ENCODE assay signal across 25 mouse cellular contexts in the genomic region with DNA sequence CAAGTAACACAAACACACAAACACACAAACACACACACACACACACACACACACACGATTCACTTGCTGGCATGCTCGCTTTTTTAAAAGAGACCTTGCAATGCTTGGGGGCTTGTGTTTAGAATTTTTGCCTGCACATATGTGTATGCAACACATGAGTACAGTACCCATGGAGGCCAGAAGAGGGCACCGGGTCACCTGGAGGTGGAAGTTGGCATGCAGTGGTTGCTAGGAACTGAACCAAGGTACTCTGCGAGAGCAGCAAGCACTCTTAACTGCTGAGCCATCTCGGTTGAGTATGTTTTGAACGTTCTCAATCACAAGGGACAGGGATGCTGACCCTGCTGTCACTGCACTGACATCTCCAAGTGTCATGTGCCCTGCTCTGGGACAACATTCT. TPM values are rescaled to one million over a fixed set of nuclear protein-coding genes. Genes with fewer than 3 reads are reported as not detected.
DNase-seq lines count a peak whose midpoint lies in the region; ATAC-seq and TF ChIP-seq lines count a peak whose summit lies in the region.
"Had no signal": no experiment of that assay in that cellular context is flagged by ENCODE, and none has a peak within 500 bp of the region (broad histone marks: within the 10 kb centered on the region; RNA-seq: fewer than 3 reads in every experiment).

No protein-coding gene starts in this region.

- peak; percentile 27 for TF ChIP-seq CTCF in intestine, postnatal 0 days (IDR thresholded peaks at IDR 0.05; ENCODE audit: low read depth)
- 0 out of 2 replicates have a peak, but pooled peaks have one; percentile 25 for TF ChIP-seq CTCF in layer of hippocampus, adult 2 months (conservative IDR thresholded peaks at IDR 0.05)
- TF ChIP-seq CTCF in midbrain, postnatal 0 days (IDR thresholded peaks at IDR 0.05) = peak; percentile 14; the same call in 1 of the 2 replicates

- no peak for ATAC-seq in intestine, postnatal 0 days
- ATAC-seq in intestine, embryonic 16.5 days = no peak
- no peak for ATAC-seq in midbrain, postnatal 0 days (ENCODE audit: low FRiP score)
- no peak for ATAC-seq in CD4-positive, CD25-positive, alpha-beta regulatory T cell, adult 4 months
- ATAC-seq: forebrain, embryonic 16.5 days; intestine, embryonic 15.5 days; liver, embryonic 12.5 days had no signal

- H3K4me2 ChIP-seq in intestine, postnatal 0 days (replicated peaks; ENCODE audit: low read depth) = no peak overlapping the region
- no peak overlapping the region for H3K4me2 ChIP-seq in intestine, embryonic 16.5 days (ENCODE audit: low read depth, low read length)
- no peak overlapping the region for H3K4me2 ChIP-seq in midbrain, postnatal 0 days (ENCODE audit: low read depth, low read length, poor library complexity, severe bottlenecking)
- H3K4me2 ChIP-seq: heart, embryonic 15.5 days; hindbrain, embryonic 15.5 days; intestine, embryonic 15.5 days; liver, embryonic 12.5 days; lung, embryonic 15.5 days; midbrain, embryonic 12.5 days had no signal

- H3K4me1 ChIP-seq in intestine, postnatal 0 days (replicated peaks; ENCODE audit: control insufficient read depth, insufficient read depth, low read length) = no peaks in the 10 kb centered on the region
- no peaks in the 10 kb centered on the region for H3K4me1 ChIP-seq in intestine, embryonic 16.5 days (ENCODE audit: control insufficient read depth, insufficient read depth, low read length)
- no peaks in the 10 kb centered on the region for H3K4me1 ChIP-seq in midbrain, postnatal 0 days (ENCODE audit: insufficient read depth, low read length)
- peaks cover 3% of the 10 kb centered on the region for H3K4me1 ChIP-seq in midbrain, embryonic 10.5 days
- H3K4me1 ChIP-seq: intestine, embryonic 15.5 days; liver, embryonic 12.5 days had no signal

- H3K27me3 ChIP-seq in intestine, postnatal 0 days (replicated peaks; ENCODE audit: control insufficient read depth, insufficient read depth, low read length) = 0 out of 2 replicates have a peak, but pooled peaks cover 5% of the 10 kb centered on the region
- no peaks in the 10 kb centered on the region for H3K27me3 ChIP-seq in intestine, embryonic 16.5 days (replicated peaks; ENCODE audit: control insufficient read depth, insufficient read depth, low read length)
- no peaks in the 10 kb centered on the region for H3K27me3 ChIP-seq in midbrain, postnatal 0 days (ENCODE audit: insufficient read depth, low read length)
- peaks cover 17% of the 10 kb centered on the region for H3K27me3 ChIP-seq in midbrain, embryonic 10.5 days (ENCODE audit: low read depth, poor library complexity, severe bottlenecking)
- H3K27me3 ChIP-seq: heart, embryonic 15.5 days; intestine, embryonic 15.5 days; lung, embryonic 15.5 days had no signal

- H3K9me3 ChIP-seq in intestine, postnatal 0 days (ENCODE audit: control insufficient read depth) = no peaks in the 10 kb centered on the region
- no peaks in the 10 kb centered on the region for H3K9me3 ChIP-seq in intestine, embryonic 16.5 days (ENCODE audit: control insufficient read depth, low read length)
- H3K9me3 ChIP-seq in midbrain, postnatal 0 days (ENCODE audit: low read length) = no peaks in the 10 kb centered on the region
- peaks cover 3% of the 10 kb centered on the region; the same call in 1 of the 2 replicates for H3K9me3 ChIP-seq in midbrain, embryonic 10.5 days (replicated peaks)
- H3K9me3 ChIP-seq: embryonic facial prominence, embryonic 10.5 days; heart, embryonic 15.5 days; hindbrain, embryonic 15.5 days; intestine, embryonic 15.5 days; limb, embryonic 10.5 days; liver, embryonic 12.5 days; lung, embryonic 15.5 days; midbrain, embryonic 12.5 days had no signal

- no peaks in the 10 kb centered on the region for H3K36me3 ChIP-seq in intestine, postnatal 0 days (ENCODE audit: control insufficient read depth, insufficient read depth)
- H3K36me3 ChIP-seq in intestine, embryonic 16.5 days (ENCODE audit: control insufficient read depth, insufficient read depth, low read length) = no peaks in the 10 kb centered on the region
- H3K36me3 ChIP-seq in midbrain, postnatal 0 days (ENCODE audit: insufficient read depth, low read length) = no peaks in the 10 kb centered on the region
- H3K36me3 ChIP-seq in midbrain, embryonic 10.5 days = no peaks in the 10 kb centered on the region
- H3K36me3 ChIP-seq: embryonic facial prominence, embryonic 10.5 days; heart, embryonic 15.5 days; hindbrain, embryonic 15.5 days; intestine, embryonic 15.5 days; limb, embryonic 10.5 days; liver, embryonic 12.5 days; midbrain, embryonic 12.5 days had no signal

- no peak for DNase-seq in layer of hippocampus, adult 2 months (ENCODE audit: low spot score in 2 of 2)
- DNase-seq in layer of hippocampus, postnatal 25 days (ENCODE audit: extremely low spot score in 1 of 2, low spot score in 1 of 2) = no peak
- no peak for DNase-seq in midbrain, postnatal 0 days (ENCODE audit: low spot score)
- no peak for DNase-seq in midbrain, embryonic 10.5 days (ENCODE audit: low spot score)
- DNase-seq: adrenal gland, postnatal 36 days; B cell, adult 2 months; cerebellum, adult 11 months; cerebellum, adult 9-11 months; gastrocnemius, postnatal 36 days; right cerebral cortex, postnatal 14 days had no signal

- no peak overlapping the region for H3K4me3 ChIP-seq in intestine, postnatal 0 days (ENCODE audit: low read depth, low read length)
- H3K4me3 ChIP-seq in intestine, embryonic 16.5 days (ENCODE audit: low read length) = no peak overlapping the region
- H3K4me3 ChIP-seq in layer of hippocampus, adult 2 months = no peak overlapping the region
- no peak overlapping the region for H3K4me3 ChIP-seq in midbrain, postnatal 0 days (ENCODE audit: low read depth, low read length)
- H3K4me3 ChIP-seq in midbrain, embryonic 10.5 days = no peak overlapping the region
- H3K4me3 ChIP-seq: embryonic facial prominence, embryonic 10.5 days; heart, embryonic 15.5 days; hindbrain, embryonic 15.5 days; intestine, embryonic 15.5 days; limb, embryonic 10.5 days; liver, embryonic 12.5 days; lung, embryonic 15.5 days; midbrain, embryonic 12.5 days had no signal

- no peak overlapping the region for H3K27ac ChIP-seq in intestine, postnatal 0 days (ENCODE audit: low read depth, low read length)
- H3K27ac ChIP-seq in intestine, embryonic 16.5 days (ENCODE audit: low read length) = no peak overlapping the region
- no peak overlapping the region for H3K27ac ChIP-seq in layer of hippocampus, adult 2 months
- no peak overlapping the region for H3K27ac ChIP-seq in midbrain, postnatal 0 days (ENCODE audit: low read depth, low read length)
- H3K27ac ChIP-seq in midbrain, embryonic 10.5 days (replicated peaks) = no peak overlapping the region
- H3K27ac ChIP-seq: embryonic facial prominence, embryonic 10.5 days; heart, embryonic 15.5 days; hindbrain, embryonic 15.5 days; intestine, embryonic 15.5 days; limb, embryonic 10.5 days; liver, embryonic 12.5 days; lung, embryonic 15.5 days; midbrain, embryonic 12.5 days had no signal

- 93% methylated on average over 6 of the region's 6 CpGs for WGBS in intestine, postnatal 0 days
- 91% methylated on average over 6 of the region's 6 CpGs for WGBS in intestine, embryonic 16.5 days
- 98% methylated on average over 6 of the region's 6 CpGs for WGBS in midbrain, postnatal 0 days
- 93% methylated on average over 6 of the region's 6 CpGs for WGBS in midbrain, embryonic 10.5 days

- no peak overlapping the region for H3K9ac ChIP-seq in intestine, postnatal 0 days (ENCODE audit: low read depth, low read length)
- no peak overlapping the region for H3K9ac ChIP-seq in intestine, embryonic 16.5 days (ENCODE audit: low read depth, low read length)
- H3K9ac ChIP-seq in midbrain, postnatal 0 days (replicated peaks; ENCODE audit: low read length, poor library complexity, severe bottlenecking) = no peak overlapping the region
- H3K9ac ChIP-seq: heart, embryonic 15.5 days; hindbrain, embryonic 15.5 days; intestine, embryonic 15.5 days; liver, embryonic 12.5 days; lung, embryonic 15.5 days; midbrain, embryonic 12.5 days had no signal

RNA-seq across cellular contexts. Expression of a gene that starts 5.9 kb away (rescaled TPM):
- 6.4 and 6.5 TPM in 2 replicates for polyA plus RNA-seq in intestine, postnatal 0 days (2015; fragmentation: Nextera tagmentation; extraction: Ambion mirVana)
- 11.8 and 12.6 TPM in 2 replicates for polyA plus RNA-seq in intestine, embryonic 16.5 days (2015; fragmentation: Nextera tagmentation; extraction: Ambion mirVana)
- 1 to 10 TPM; 4.4 to 5.2 TPM for total RNA-seq in layer of hippocampus, adult 2 months (2021)
- total RNA-seq in layer of hippocampus, postnatal 25 days (2021) = 1 to 10 TPM; 3.7 to 4.7 TPM
- total RNA-seq in midbrain, postnatal 0 days (2014; rRNA removed) = 4.9 and 6.1 TPM in 2 replicates
- polyA plus RNA-seq in midbrain, postnatal 0 days (2015; fragmentation: Nextera tagmentation; extraction: Ambion mirVana) = 5.6 and 6.5 TPM in 2 replicates
- 4.1 and 5.9 TPM in 2 replicates for polyA plus RNA-seq in midbrain, embryonic 10.5 days (2016; fragmentation: Nextera tagmentation; extraction: Ambion mirVana)
- under 1 TPM in 1 of 2 experiments, not detected in 1; 0.11 TPM for polyA plus RNA-seq in CD4-positive, CD25-positive, alpha-beta regulatory T cell, adult 4 months (2017; shearing (Covaris generic))
- total RNA-seq: common myeloid progenitor, adult 5-6 weeks; megakaryocyte progenitor cell, adult 5-6 weeks; monocyte, adult 5-6 weeks had no signal
